Mouse (Mus musculus) lung, postnatal 0 days (tissue): Measurements from ENCODE around the gene Spink4. TPM values are rescaled to one million over a fixed set of nuclear protein-coding genes. Genes with fewer than 3 reads are reported as not detected.

Experiments
- ATAC-seq: fragments of 200-750 bp; cut with Nextera tagmentation; 2 replicates; pipeline ENCODE4 v1.8.0; 2017; ENCODE audit warnings: moderate library complexity
- DNase-seq: peaks from one replicate; pipeline ENCODE4 v3.0.0-alpha.2; 2016; ENCODE audit warnings: low spot score
- H3K27ac ChIP-seq: fragments of 300-500 bp; sonication (generic); 2 replicates; pipeline ENCODE4 v1.5.1; 2014; ENCODE audit warnings: antibody characterized with exemption, mild to moderate bottlenecking, low read length, mixed read lengths
- H3K27me3 ChIP-seq: fragments of 300-500 bp; sonication (generic); replicated peaks from 2 replicates; pipeline ENCODE4 v1.6.1; 2014; ENCODE audit warnings: low read length, mixed read lengths; ENCODE audit not compliant: insufficient read depth
- H3K36me3 ChIP-seq: fragments of 300-500 bp; sonication (generic); 2 replicates; pipeline ENCODE4 v1.6.1; 2014; ENCODE audit warnings: low read length, mixed read lengths; ENCODE audit not compliant: insufficient read depth
- H3K4me1 ChIP-seq: fragments of 300-500 bp; sonication (generic); 2 replicates; pipeline ENCODE4 v1.6.1; 2014; ENCODE audit warnings: antibody characterized with exemption, low read depth, low read length, mixed read lengths; ENCODE audit not compliant: insufficient read depth
- H3K4me2 ChIP-seq: fragments of 300-500 bp; sonication (generic); replicated peaks from 2 replicates; pipeline ENCODE4 v1.6.1; 2014; ENCODE audit warnings: low read depth, mild to moderate bottlenecking, low read length, moderate library complexity, mixed read lengths
- H3K4me3 ChIP-seq: fragments of 300-500 bp; sonication (generic); 2 replicates; pipeline ENCODE4 v1.5.1; 2014; ENCODE audit warnings: low read depth, low read length
- H3K9ac ChIP-seq: fragments of 300-500 bp; sonication (generic); replicated peaks from 2 replicates; pipeline ENCODE4 v1.6.1; 2014; ENCODE audit warnings: low read depth, mild to moderate bottlenecking
- H3K9me3 ChIP-seq: fragments of 300-500 bp; sonication (generic); 2 replicates; pipeline ENCODE4 v1.6.1; 2016; ENCODE audit warnings: low read length, mixed read lengths
- CTCF ChIP-seq: IDR thresholded peaks from 2 replicates; pipeline ENCODE4 v1.5.1; 2016; ENCODE audit warnings: antibody characterized with exemption, mild to moderate bottlenecking
- EP300 ChIP-seq: IDR thresholded peaks from 2 replicates; pipeline ENCODE4 v1.6.1; 2016; ENCODE audit warnings: antibody characterized with exemption, mild to moderate bottlenecking, control low read depth
- WGBS: fragments of 180-500 bp; shearing (Covaris S2); extraction: QIAGEN DNeasy Blood & Tissue Kit; methylation state at CpG from one replicate; pipeline ENCODE4 v1.1.7; 2014; 5-methylcytosine and 5-hydroxymethylcytosine counted together
- polyA plus RNA-seq: library from polyadenylated mRNA; unstranded; fragments of >200 nt; fragmentation: Nextera tagmentation; extraction: Ambion mirVana; gene quantifications from 2 replicates; pipeline ENCODE4 v1.2.1, GENCODE M21; 2015

Spink4 gene
- polyA plus RNA-seq, 1 experiment from 2014 or later: 3.5 TPM

GRCm38 (mm10) chr4:40875842-40876241, 44.0 kb upstream of the Spink4 start:
- H3K4me2 ChIP-seq: no peak overlapping the region
- no peaks in the 10 kb centered on the region for H3K36me3 ChIP-seq
- DNase-seq (no peak), ATAC-seq (no peak)
- no peak overlapping the region for H3K9ac ChIP-seq
- H3K27ac ChIP-seq: no peak overlapping the region
- TF ChIP-seq EP300 (no peak), CTCF (no peak)
- no peak overlapping the region for H3K4me3 ChIP-seq
- H3K27me3 ChIP-seq: no peaks in the 10 kb centered on the region
- H3K4me1 ChIP-seq: peaks cover 12% of the 10 kb centered on the region
- 72% methylated on average over 20 of the region's 20 CpGs for WGBS
- no peaks in the 10 kb centered on the region for H3K9me3 ChIP-seq

- Histone ChIP-seq H3K9me3 (no peaks in the 10 kb centered on the region), H3K4me2 (peak overlapping the region; percentile 40)
- 15% methylated on average over 12 of the region's 12 CpGs for WGBS
These were observed 43.0 kb upstream of the Spink4 start for GRCm38 (mm10) chr4:40876814-40877371.

GRCm38 (mm10) chr4:40877528-40877927, 42.3 kb upstream of the Spink4 start:
- DNase-seq (no peak), ATAC-seq (peak; percentile 7; the same call in 1 of the 2 replicates)
- Histone ChIP-seq H3K4me1 (peaks cover 12% of the 10 kb centered on the region), H3K4me2 (peak overlapping the region; percentile 40), H3K9me3 (no peaks in the 10 kb centered on the region), H3K36me3 (no peaks in the 10 kb centered on the region), H3K27me3 (no peaks in the 10 kb centered on the region), H3K27ac (peak overlapping the region; percentile 74), H3K9ac (peak overlapping the region; percentile 16; the same call in 1 of the 2 replicates), H3K4me3 (no peak overlapping the region)
- TF ChIP-seq CTCF (no peak), EP300 (no peak)
- 42% methylated on average over 5 of the region's 5 CpGs for WGBS

More at GRCm38 (mm10) chr4:40876814-40877371, 43.0 kb upstream of the Spink4 start:
- peak; percentile 65; the same call in 1 of the 2 replicates for TF ChIP-seq EP300
- TF ChIP-seq CTCF: no peak
- ATAC-seq (peak; percentile 89), DNase-seq (peak; percentile 95)
- H3K36me3 ChIP-seq: no peaks in the 10 kb centered on the region
- H3K27me3 ChIP-seq: no peaks in the 10 kb centered on the region
- H3K9ac ChIP-seq: peak overlapping the region; percentile 16; the same call in 1 of the 2 replicates
- peaks cover 12% of the 10 kb centered on the region for H3K4me1 ChIP-seq
- peak overlapping the region; percentile 74 for H3K27ac ChIP-seq
- no peak overlapping the region for H3K4me3 ChIP-seq

GRCm38 (mm10) chr4:40883200-40883599, 36.7 kb upstream of the Spink4 start:
- no peaks in the 10 kb centered on the region for H3K36me3 ChIP-seq
- H3K4me2 ChIP-seq: no peak overlapping the region
- no peaks in the 10 kb centered on the region for H3K27me3 ChIP-seq
- no peak overlapping the region for H3K4me3 ChIP-seq
- H3K27ac ChIP-seq: no peak overlapping the region
- WGBS: 86% methylated on average over 10 of the region's 10 CpGs
- no peak overlapping the region for H3K9ac ChIP-seq
- no peak for DNase-seq
- H3K9me3 ChIP-seq: no peaks in the 10 kb centered on the region
- no peak for ATAC-seq
- H3K4me1 ChIP-seq: no peaks in the 10 kb centered on the region
- TF ChIP-seq EP300 (no peak), CTCF (no peak)

GRCm38 (mm10) chr4:40884282-40885165, 35.3 kb upstream of the Spink4 start:
- DNase-seq: peak; percentile 56
- no peak overlapping the region for H3K9ac ChIP-seq
- H3K9me3 ChIP-seq: no peaks in the 10 kb centered on the region
- peak; percentile 67 for ATAC-seq
- no peak overlapping the region for H3K27ac ChIP-seq
- no peak overlapping the region for H3K4me2 ChIP-seq
- H3K36me3 ChIP-seq: no peaks in the 10 kb centered on the region
- no peak overlapping the region for H3K4me3 ChIP-seq
- TF ChIP-seq CTCF: no peak
- no peak for TF ChIP-seq EP300
- H3K4me1 ChIP-seq: 0 out of 2 replicates have a peak, but pooled peaks cover 4% of the 10 kb centered on the region
- 61% methylated on average over 12 of the region's 12 CpGs for WGBS
- H3K27me3 ChIP-seq: no peaks in the 10 kb centered on the region

GRCm38 (mm10) chr4:40885166-40885525, 34.7 kb upstream of the Spink4 start:
- H3K9ac ChIP-seq: no peak overlapping the region
- H3K27me3 ChIP-seq: no peaks in the 10 kb centered on the region
- TF ChIP-seq EP300 (no peak), CTCF (no peak)
- no peak for ATAC-seq
- H3K4me1 ChIP-seq: 0 out of 2 replicates have a peak, but pooled peaks cover 4% of the 10 kb centered on the region
- no peaks in the 10 kb centered on the region for H3K9me3 ChIP-seq
- 90% methylated on average over 2 of the region's 2 CpGs for WGBS
- H3K4me2 ChIP-seq: no peak overlapping the region
- no peaks in the 10 kb centered on the region for H3K36me3 ChIP-seq
- H3K27ac ChIP-seq: no peak overlapping the region
- no peak overlapping the region for H3K4me3 ChIP-seq
- DNase-seq: no peak
